Mouse (Mus musculus): ENCODE data around the gene Atg9b.

DNA sequence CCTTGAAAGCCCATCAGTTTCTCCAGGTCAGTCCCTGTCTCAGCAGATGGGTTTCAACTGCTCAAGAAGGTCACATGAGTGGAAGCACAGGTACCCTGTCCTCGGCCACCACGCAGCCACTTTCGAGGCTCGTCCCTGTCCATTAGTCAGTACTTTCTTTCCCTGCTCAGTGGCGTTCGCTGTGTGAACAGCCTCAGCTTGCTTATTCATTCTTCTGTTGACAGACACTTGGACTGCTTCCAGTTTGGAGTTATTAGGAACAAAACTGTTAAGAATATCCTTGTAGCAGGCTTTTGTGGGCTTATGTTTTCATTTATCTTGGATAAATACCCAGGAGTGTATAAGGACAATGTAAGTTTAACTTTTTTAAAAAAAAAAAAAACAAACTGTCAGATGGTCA lies 17.7 kb downstream of the Atg9b start:
- TF ChIP-seq POLR2A (IDR thresholded peaks at IDR 0.05; ENCODE audit: borderline replicate concordance, low read depth, low read length): no peak
- no peak for TF ChIP-seq CTCF (IDR thresholded peaks at IDR 0.05; ENCODE audit: low read depth, low read length)
